Mouse (Mus musculus) neural tube, embryonic 12.5 days (tissue): Measurements from ENCODE around the gene Itgae. TPM values are rescaled to one million over a fixed set of nuclear protein-coding genes. Genes with fewer than 3 reads are reported as not detected.

Experiments used
- ATAC-seq: fragments of 200-750 bp; cut with Nextera tagmentation; 2 replicates; pipeline ENCODE4 v1.8.0; 2017; ENCODE audit warnings: low read depth, mild to moderate bottlenecking, moderate TSS enrichment, moderate library complexity; ENCODE audit not compliant: low FRiP score
- H3K27ac ChIP-seq: fragments of 300-500 bp; sonication (generic); 2 replicates; pipeline ENCODE4 v1.5.1; 2016
- H3K27me3 ChIP-seq: fragments of 300-500 bp; sonication (generic); replicated peaks from 2 replicates; pipeline ENCODE4 v1.6.1; 2016; ENCODE audit warnings: mild to moderate bottlenecking
- H3K36me3 ChIP-seq: fragments of 300-500 bp; sonication (generic); 2 replicates; pipeline ENCODE4 v1.6.1; 2016; ENCODE audit warnings: mild to moderate bottlenecking
- H3K4me1 ChIP-seq: fragments of 300-500 bp; sonication (generic); 2 replicates; pipeline ENCODE4 v1.6.1; 2016
- H3K4me2 ChIP-seq: fragments of 300-500 bp; sonication (generic); replicated peaks from 2 replicates; pipeline ENCODE4 v1.6.1; 2016; ENCODE audit warnings: mild to moderate bottlenecking
- H3K4me3 ChIP-seq: fragments of 300-500 bp; sonication (generic); 2 replicates; pipeline ENCODE4 v1.5.1; 2016
- H3K9ac ChIP-seq: fragments of 300-500 bp; sonication (generic); 2 replicates; pipeline ENCODE4 v1.6.1; 2016; ENCODE audit warnings: mild to moderate bottlenecking
- H3K9me3 ChIP-seq: fragments of 300-500 bp; sonication (generic); 2 replicates; pipeline ENCODE4 v1.6.1; 2016; ENCODE audit warnings: mild to moderate bottlenecking
- WGBS: fragments of 180-500 bp; shearing (Covaris S2); methylation state at CpG from one replicate; pipeline ENCODE4 v1.1.7; 2016; 5-methylcytosine and 5-hydroxymethylcytosine counted together
- polyA plus RNA-seq: library from polyadenylated mRNA; unstranded; fragments of >200 nt; fragmentation: Nextera tagmentation; extraction: Ambion mirVana; gene quantifications from 2 replicates; pipeline ENCODE4 v1.2.1, GENCODE M21; 2016

The Itgae gene
- polyA plus RNA-seq, 1 experiment from 2014 or later = 0.34 TPM

DNA sequence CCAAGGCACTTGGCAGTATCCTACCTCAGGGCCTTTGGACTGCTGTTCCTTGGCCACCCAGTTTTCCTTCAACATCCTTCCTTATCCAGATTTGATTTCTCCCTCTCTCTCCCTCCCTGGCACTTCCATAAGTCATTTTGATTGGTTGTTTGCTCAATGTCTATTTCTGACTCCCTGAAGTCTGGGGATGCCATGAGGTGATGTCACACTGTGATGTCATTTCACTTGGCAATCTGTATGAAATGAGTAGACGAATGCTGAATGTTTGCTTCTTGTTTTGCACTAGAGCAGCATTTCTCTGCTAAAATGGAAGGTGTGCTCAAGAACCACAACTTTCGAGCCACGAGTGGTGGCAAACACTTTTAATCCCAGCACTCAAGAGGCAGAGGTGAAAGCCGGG is 71.2 kb downstream of the Itgae start:
- no peak overlapping the region for H3K4me2 ChIP-seq
- 0 out of 2 replicates have a peak, but pooled peaks cover 4% of the 10 kb centered on the region for H3K4me1 ChIP-seq
- H3K36me3 ChIP-seq = no peaks in the 10 kb centered on the region
- no peak for ATAC-seq
- 90% methylated on average over 4 of the region's 4 CpGs for WGBS
- H3K9me3 ChIP-seq = no peaks in the 10 kb centered on the region
- no peak overlapping the region for H3K4me3 ChIP-seq
- no peak overlapping the region for H3K9ac ChIP-seq
- peaks cover 23% of the 10 kb centered on the region for H3K27me3 ChIP-seq
- no peak overlapping the region for H3K27ac ChIP-seq

- Histone ChIP-seq H3K4me1 (0 out of 2 replicates have a peak, but pooled peaks cover 4% of the 10 kb centered on the region), H3K4me3 (no peak overlapping the region), H3K36me3 (no peaks in the 10 kb centered on the region), H3K27me3 (peaks cover 23% of the 10 kb centered on the region), H3K9me3 (no peaks in the 10 kb centered on the region), H3K9ac (no peak overlapping the region), H3K27ac (no peak overlapping the region), H3K4me2 (no peak overlapping the region)
- WGBS = 71% methylated on average over 5 of the region's 5 CpGs
- no peak for ATAC-seq
Observed at GRCm38 (mm10) chr11:73162284-73162683, 71.9 kb downstream of the Itgae start.

DNA sequence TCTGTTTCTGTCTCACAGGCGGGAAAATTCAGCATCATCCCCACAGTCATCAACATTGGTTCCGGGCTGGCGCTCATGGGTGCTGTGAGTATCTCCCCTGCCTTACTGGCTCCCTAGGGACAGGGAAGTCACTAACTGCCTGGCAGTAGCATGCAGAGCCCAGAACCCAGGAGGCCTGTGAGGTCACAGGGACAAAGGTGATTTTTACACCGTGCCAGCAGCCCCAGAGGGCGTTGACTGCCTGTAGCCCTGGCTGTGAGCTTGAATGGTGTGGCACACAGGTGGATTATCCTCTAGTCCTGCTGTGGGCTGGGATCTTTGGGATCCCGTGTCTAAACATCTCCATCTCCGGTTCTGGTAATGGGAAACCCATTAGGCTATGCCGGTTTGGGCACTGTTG is 77.7 kb downstream of the Itgae start:
- Histone ChIP-seq H3K4me3 (no peak overlapping the region), H3K9me3 (no peaks in the 10 kb centered on the region), H3K36me3 (peaks cover 8% of the 10 kb centered on the region; the same call in 1 of the 2 replicates), H3K4me2 (no peak overlapping the region), H3K27me3 (no peaks in the 10 kb centered on the region), H3K9ac (0 out of 2 replicates have a peak overlapping the region, but pooled peaks have one; percentile 17), H3K4me1 (no peaks in the 10 kb centered on the region), H3K27ac (no peak overlapping the region)
- no peak for ATAC-seq
- WGBS = 88% methylated on average over 8 of the region's 8 CpGs

DNA sequence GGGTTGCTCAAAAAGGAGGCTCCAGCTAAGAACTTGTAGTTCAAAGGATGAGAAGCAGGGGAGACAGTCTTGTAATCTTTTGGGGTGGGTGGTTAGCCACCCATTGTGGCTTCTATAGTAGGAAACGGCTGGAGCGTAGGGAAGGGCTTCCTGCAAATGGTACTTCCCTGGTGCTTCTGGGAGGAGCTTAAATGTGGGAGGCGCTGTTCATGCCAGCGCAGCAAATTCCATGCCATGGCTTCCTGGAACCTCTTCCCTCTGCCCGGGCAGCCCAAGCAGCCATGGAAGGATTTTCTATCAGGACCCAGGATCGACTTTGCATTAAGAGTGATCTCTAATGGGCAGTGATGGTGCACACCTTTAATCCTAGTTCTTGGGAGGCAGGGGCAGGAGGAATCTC is 78.2 kb downstream of the Itgae start:
- Histone ChIP-seq H3K27ac (no peak overlapping the region), H3K27me3 (no peaks in the 10 kb centered on the region), H3K9ac (no peak overlapping the region), H3K9me3 (no peaks in the 10 kb centered on the region), H3K4me3 (no peak overlapping the region), H3K4me2 (no peak overlapping the region), H3K4me1 (no peaks in the 10 kb centered on the region), H3K36me3 (peaks cover 10% of the 10 kb centered on the region; the same call in 1 of the 2 replicates)
- no peak for ATAC-seq
- WGBS = 84% methylated on average over 6 of the region's 6 CpGs

DNA sequence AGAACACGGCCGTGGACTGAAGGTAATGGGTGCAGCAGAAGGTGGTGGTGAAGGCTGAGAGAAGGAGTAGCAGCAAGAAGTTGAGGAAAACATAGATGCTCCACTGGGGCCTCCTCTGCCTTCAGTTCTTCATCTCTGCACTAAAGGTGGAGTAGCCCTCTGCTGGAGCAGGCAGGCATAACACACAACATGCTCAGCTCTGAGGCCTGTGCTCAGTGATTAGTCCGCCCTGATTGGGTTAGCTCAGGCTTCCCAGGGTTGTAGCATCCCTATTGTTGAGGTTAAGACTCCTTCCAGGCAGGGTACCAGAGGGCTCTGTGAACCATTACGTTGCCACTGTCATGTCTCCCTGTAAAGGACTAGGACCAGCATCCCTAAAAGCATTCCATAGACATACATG is 78.8 kb downstream of the Itgae start:
- 55% methylated on average over 4 of the region's 4 CpGs for WGBS
- no peak overlapping the region for H3K4me2 ChIP-seq
- ATAC-seq = peak; percentile 60; the same call in 1 of the 2 replicates

GRCm38 (mm10) chr11:73172186-73172585 is 81.8 kb downstream of the Itgae start:
- Histone ChIP-seq H3K9me3 (no peaks in the 10 kb centered on the region), H3K4me1 (peaks cover 13% of the 10 kb centered on the region), H3K4me2 (no peak overlapping the region), H3K9ac (no peak overlapping the region), H3K4me3 (no peak overlapping the region), H3K27ac (no peak overlapping the region), H3K27me3 (no peaks in the 10 kb centered on the region), H3K36me3 (peaks cover 16% of the 10 kb centered on the region; the same call in 1 of the 2 replicates)
- 65% methylated on average over 5 of the region's 5 CpGs for WGBS
- ATAC-seq = no peak

More for the DNA sequence above, 78.8 kb downstream of the Itgae start:
- peaks cover 13% of the 10 kb centered on the region; the same call in 1 of the 2 replicates for H3K36me3 ChIP-seq
- H3K4me1 ChIP-seq = no peaks in the 10 kb centered on the region
- H3K9me3 ChIP-seq = no peaks in the 10 kb centered on the region
- H3K9ac ChIP-seq = no peak overlapping the region
- no peak overlapping the region for H3K27ac ChIP-seq
- no peaks in the 10 kb centered on the region for H3K27me3 ChIP-seq
- no peak overlapping the region for H3K4me3 ChIP-seq

GRCm38 (mm10) chr11:73175612-73176011 is 85.2 kb downstream of the Itgae start:
- H3K36me3 ChIP-seq = peaks cover 18% of the 10 kb centered on the region
- peak overlapping the region; percentile 86 for H3K9ac ChIP-seq
- H3K27ac ChIP-seq = no peak overlapping the region
- no peaks in the 10 kb centered on the region for H3K27me3 ChIP-seq
- 48% methylated on average over 8 of the region's 8 CpGs for WGBS
- H3K9me3 ChIP-seq = no peaks in the 10 kb centered on the region
- H3K4me3 ChIP-seq = peak overlapping the region; percentile 93
- peaks cover 25% of the 10 kb centered on the region for H3K4me1 ChIP-seq
- peak overlapping the region; percentile 73 for H3K4me2 ChIP-seq
- ATAC-seq = no peak

DNA sequence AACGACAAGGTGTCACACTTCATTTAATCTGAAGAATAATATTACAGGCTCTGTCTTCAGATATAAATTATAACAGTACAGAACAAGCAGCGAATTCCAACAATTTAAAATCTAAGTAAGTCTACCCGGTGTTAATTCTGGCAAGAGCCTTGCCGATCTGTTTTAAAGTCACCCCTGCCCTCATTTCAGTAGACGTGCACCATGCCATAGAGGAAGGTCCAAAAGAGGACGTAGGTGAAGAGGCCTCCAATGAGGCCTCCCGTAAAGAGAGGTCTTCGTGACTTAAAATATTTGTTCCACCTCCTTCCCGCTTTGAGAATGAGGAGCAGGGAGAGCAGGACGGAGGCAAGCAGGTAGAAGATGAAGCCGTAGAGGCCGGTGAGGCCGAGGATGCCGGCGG is 85.8 kb downstream of the Itgae start:
- peak overlapping the region; percentile 57; the same call in 1 of the 2 replicates for H3K27ac ChIP-seq

DNA sequence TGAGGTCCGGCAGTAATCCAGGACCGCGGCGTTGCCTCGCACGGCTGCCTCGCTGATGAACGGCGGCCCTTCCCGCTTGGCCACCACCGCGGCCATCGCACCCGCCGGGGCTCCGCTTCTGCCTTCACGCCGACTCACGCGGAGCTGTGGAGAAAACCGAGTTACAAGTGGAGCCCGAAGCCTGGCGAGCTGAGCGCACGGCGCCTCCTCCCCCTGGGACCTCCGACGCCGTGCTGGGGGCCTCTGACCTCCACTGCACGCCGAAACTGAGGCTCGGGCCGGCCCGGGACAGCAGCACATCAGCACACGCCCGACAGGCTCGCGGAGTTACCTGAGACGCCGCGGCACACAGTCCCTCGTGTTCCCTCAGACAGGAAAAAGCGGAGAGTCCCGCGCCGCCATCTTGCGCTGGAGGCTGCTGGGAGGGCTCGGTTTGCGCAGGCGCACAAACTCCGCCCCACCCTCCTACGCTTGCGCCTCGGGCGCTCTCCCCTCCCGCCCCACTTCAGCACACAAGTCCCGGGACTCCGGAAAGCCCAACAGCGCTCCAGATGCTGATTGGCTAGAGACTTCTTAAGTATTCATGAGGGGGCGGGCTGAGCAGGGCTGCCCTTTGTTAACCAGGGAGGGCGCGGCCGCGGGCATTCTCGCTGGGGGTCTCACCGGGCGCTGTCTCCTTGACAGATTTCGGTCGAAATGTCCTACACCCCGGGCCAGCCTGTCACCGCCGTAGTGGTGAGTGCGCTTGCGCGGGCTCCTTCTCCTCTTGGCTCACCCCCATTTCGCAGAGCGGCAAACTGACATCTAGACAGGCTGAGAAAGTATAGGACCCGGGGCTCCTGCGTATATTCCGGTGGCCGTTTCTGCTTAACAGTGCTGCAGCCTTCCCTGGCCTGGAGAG is 86.5 kb downstream of the Itgae start, which contains the start of the genes Emc6 and Tax1bp3:
Emc6 (minus strand) TSS at position 430 of the 901 bp plus-strand sequence.
Tax1bp3 (plus strand) TSS at position 476 of the 901 bp plus-strand sequence.
- H3K9me3 ChIP-seq = no peaks in the 10 kb centered on the region
- ATAC-seq = peak; percentile 98
- H3K4me3 ChIP-seq = peak within 1 kb of the TSS; percentile 93
- peak within 1 kb of the TSS; percentile 73 for H3K4me2 ChIP-seq
- peak within 1 kb of the TSS; percentile 86 for H3K9ac ChIP-seq
- peaks cover 25% of the 10 kb centered on the region for H3K4me1 ChIP-seq
- H3K36me3 ChIP-seq = peaks cover 13% of the 10 kb centered on the region
- peak within 1 kb of the TSS; percentile 79 for H3K27ac ChIP-seq
- WGBS = under 1% methylated on average over 81 of the region's 81 CpGs
- H3K27me3 ChIP-seq = no peaks in the 10 kb centered on the region

More for the DNA sequence above, 85.8 kb downstream of the Itgae start:
- Histone ChIP-seq H3K9me3 (no peaks in the 10 kb centered on the region), H3K4me1 (peaks cover 25% of the 10 kb centered on the region), H3K9ac (peak overlapping the region; percentile 86), H3K4me3 (peak overlapping the region; percentile 93), H3K36me3 (peaks cover 18% of the 10 kb centered on the region), H3K4me2 (peak overlapping the region; percentile 73), H3K27me3 (no peaks in the 10 kb centered on the region)
- no peak for ATAC-seq
- under 1% methylated on average over 15 of the region's 15 CpGs for WGBS

- WGBS = under 1% methylated on average over 28 of the region's 28 CpGs
- Histone ChIP-seq H3K4me2 (peak overlapping the region; percentile 73), H3K4me3 (peak overlapping the region; percentile 93), H3K9me3 (no peaks in the 10 kb centered on the region), H3K4me1 (peaks cover 25% of the 10 kb centered on the region), H3K36me3 (peaks cover 18% of the 10 kb centered on the region), H3K27me3 (no peaks in the 10 kb centered on the region), H3K27ac (peak overlapping the region; percentile 79), H3K9ac (peak overlapping the region; percentile 83)
- ATAC-seq = peak; percentile 67
Observed at GRCm38 (mm10) chr11:73177509-73177875, 87.1 kb downstream of the Itgae start.

DNA sequence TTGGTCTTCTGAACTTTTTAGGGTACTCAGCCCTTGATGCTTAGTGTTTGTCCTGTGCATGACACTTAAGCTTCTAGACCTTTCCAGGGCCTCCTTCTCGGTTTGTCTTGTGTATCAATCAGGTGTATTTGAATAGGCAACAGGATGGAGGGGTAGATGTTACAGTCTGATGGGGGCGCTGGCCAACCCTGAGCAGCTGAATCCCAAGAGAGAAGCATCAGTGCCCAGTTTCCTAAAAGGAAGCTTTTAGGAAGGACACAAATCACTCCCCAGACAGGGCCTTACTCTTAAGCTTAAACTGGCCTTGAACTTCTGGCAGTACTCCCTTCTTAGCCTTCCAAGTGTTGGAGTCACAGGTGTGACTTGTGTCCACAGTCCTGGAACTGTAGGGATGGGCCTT is 87.5 kb downstream of the Itgae start:
- 0 out of 2 replicates have a peak overlapping the region, but pooled peaks have one; percentile 79 for H3K27ac ChIP-seq
- 3% methylated on average over 2 of the region's 2 CpGs for WGBS
- H3K4me2 ChIP-seq = peak overlapping the region; percentile 73
- peak overlapping the region; percentile 93 for H3K4me3 ChIP-seq
- peaks cover 25% of the 10 kb centered on the region for H3K4me1 ChIP-seq
- no peaks in the 10 kb centered on the region for H3K9me3 ChIP-seq
- ATAC-seq = no peak
- peaks cover 20% of the 10 kb centered on the region for H3K36me3 ChIP-seq
- H3K27me3 ChIP-seq = no peaks in the 10 kb centered on the region
- peak overlapping the region; percentile 83 for H3K9ac ChIP-seq

DNA sequence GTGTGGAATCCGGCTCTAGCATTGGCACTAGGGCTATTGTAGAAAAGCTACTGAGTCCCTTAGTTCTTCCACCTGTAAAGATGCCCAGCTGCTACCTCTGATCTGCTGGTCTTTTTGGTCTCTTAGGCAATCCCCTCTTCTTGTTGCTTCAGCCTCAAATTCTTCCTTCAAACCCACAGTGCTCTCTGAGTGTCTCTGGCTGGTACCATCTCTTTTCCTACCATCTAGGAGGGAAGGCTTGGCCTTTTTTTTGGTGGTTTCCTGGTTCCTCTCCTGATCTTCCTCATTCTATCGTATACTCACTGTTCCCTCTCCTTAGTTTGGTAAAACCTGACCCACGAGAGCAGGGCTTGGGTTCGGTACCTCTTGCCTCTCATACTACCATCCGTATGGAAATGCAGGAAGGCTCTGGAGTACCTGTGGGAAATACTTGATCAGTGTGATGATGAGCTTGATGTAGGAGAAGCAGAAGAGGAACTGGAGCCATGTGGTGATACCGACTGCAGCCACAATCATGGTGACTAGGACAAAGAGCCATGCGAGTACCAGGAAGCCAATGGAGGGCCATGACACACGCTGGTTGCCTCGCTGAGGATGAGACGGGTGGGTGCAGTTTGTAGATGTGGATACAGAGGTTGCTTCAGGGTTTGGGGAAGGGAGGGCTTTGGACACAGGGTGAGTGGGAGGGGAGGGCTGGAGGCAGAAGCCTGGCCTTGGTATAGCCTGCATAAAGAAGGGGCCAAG is 95.7 kb downstream of the Itgae start:
- Histone ChIP-seq H3K27ac (no peak overlapping the region), H3K4me3 (no peak overlapping the region), H3K9ac (no peak overlapping the region), H3K9me3 (no peaks in the 10 kb centered on the region), H3K4me1 (no peaks in the 10 kb centered on the region), H3K4me2 (no peak overlapping the region), H3K27me3 (no peaks in the 10 kb centered on the region), H3K36me3 (peaks cover 82% of the 10 kb centered on the region)
- WGBS = 91% methylated on average over 10 of the region's 10 CpGs
- no peak for ATAC-seq
